Comparison of ENCODE assay signal across 14 mouse cellular contexts in the genomic region with DNA sequence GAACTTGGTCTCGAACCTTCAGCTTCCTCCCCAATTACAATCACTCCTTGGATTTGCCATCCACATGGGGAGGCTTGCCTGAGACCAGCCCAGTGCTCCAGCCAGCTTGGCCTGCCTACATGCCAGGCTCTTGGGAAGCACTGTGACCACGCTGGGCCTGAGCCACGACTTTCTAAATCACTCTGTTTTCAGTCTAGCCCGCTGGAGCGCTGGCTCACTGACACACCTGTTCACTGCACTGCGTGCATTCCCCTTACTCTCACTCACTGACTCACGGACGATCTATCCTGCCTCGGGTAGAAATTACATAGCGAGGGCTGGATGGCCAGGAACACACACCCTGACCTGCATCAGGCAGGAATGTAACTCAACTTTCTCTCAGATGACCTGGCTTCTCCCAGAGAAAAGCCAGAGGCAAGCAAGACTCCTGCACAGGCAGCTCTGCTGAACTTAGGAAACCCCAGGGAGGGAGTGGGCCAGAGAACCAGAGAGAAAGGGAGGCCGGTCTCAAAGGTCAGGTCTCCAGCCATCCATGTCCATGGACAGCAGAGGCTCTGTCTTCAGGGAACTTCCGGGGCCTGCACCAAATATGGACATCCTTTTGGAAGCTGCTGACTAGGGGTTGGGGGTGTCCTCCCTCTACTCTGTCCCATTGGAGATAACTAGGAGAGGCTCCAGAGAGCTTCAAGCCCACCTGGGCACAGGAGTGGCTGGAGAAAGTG.
DNase-seq lines count a peak whose midpoint lies in the region; ATAC-seq lines count a peak whose summit lies in the region.
"Had no signal": no experiment of that assay in that cellular context is flagged by ENCODE, and none has a peak within 500 bp of the region (broad histone marks: within the 10 kb centered on the region; RNA-seq: fewer than 3 reads in every experiment).

No protein-coding gene starts in this region.

- no peaks in the 10 kb centered on the region for H3K27me3 ChIP-seq in heart, embryonic 10.5 days (ENCODE audit: insufficient read depth, poor library complexity, severe bottlenecking)
- H3K27me3 ChIP-seq in kidney, embryonic 16.5 days (ENCODE audit: insufficient read depth, low read length): no peaks in the 10 kb centered on the region
- H3K27me3 ChIP-seq in hindbrain, embryonic 10.5 days (ENCODE audit: insufficient read depth, poor library complexity, severe bottlenecking): no peaks in the 10 kb centered on the region
- no peaks in the 10 kb centered on the region for H3K27me3 ChIP-seq in midbrain, embryonic 14.5 days (ENCODE audit: control insufficient read depth, insufficient read depth, low read length)
- H3K27me3 ChIP-seq: embryonic facial prominence, embryonic 15.5 days; heart, embryonic 15.5 days; intestine, embryonic 15.5 days had no signal

- no peak overlapping the region for H3K4me3 ChIP-seq in heart, embryonic 10.5 days
- H3K4me3 ChIP-seq in kidney, embryonic 16.5 days (ENCODE audit: low read length): no peak overlapping the region
- no peak overlapping the region for H3K4me3 ChIP-seq in hindbrain, embryonic 10.5 days
- H3K4me3 ChIP-seq in midbrain, embryonic 14.5 days (replicated peaks; ENCODE audit: low read depth, low read length): no peak overlapping the region
- H3K4me3 ChIP-seq: embryonic facial prominence, embryonic 15.5 days; heart, embryonic 15.5 days; intestine, embryonic 15.5 days had no signal

- no peak overlapping the region for H3K4me2 ChIP-seq in kidney, embryonic 16.5 days (replicated peaks; ENCODE audit: low read depth, low read length)
- no peak overlapping the region for H3K4me2 ChIP-seq in midbrain, embryonic 14.5 days (ENCODE audit: low read length)
- H3K4me2 ChIP-seq: embryonic facial prominence, embryonic 15.5 days; heart, embryonic 15.5 days; intestine, embryonic 15.5 days had no signal

- no peak for DNase-seq in heart, embryonic 10.5 days (ENCODE audit: low spot score)
- DNase-seq in heart, adult 18-20 months: no peak
- DNase-seq in thymus, postnatal 4 days: peak; percentile 5
- no peak for DNase-seq in thymus, adult 18-20 months
- no peak for DNase-seq in right cerebral cortex, adult 2 months (ENCODE audit: low spot score in 2 of 2)
- no peak for DNase-seq in hindbrain, embryonic 10.5 days (ENCODE audit: low spot score)
- DNase-seq in midbrain, embryonic 14.5 days: no peak
- DNase-seq: cerebellum, postnatal 10 days; right cerebral cortex, postnatal 14 days had no signal

- peak; percentile 80 for ATAC-seq in kidney, embryonic 16.5 days (ENCODE audit: low FRiP score, low TSS enrichment)
- no peak for ATAC-seq in midbrain, embryonic 14.5 days (ENCODE audit: low FRiP score, low TSS enrichment)
- ATAC-seq: intestine, embryonic 15.5 days; midbrain, embryonic 16.5 days had no signal

- H3K36me3 ChIP-seq in heart, embryonic 10.5 days: no peaks in the 10 kb centered on the region
- no peaks in the 10 kb centered on the region for H3K36me3 ChIP-seq in kidney, embryonic 16.5 days (ENCODE audit: insufficient read depth, low read length)
- no peaks in the 10 kb centered on the region for H3K36me3 ChIP-seq in hindbrain, embryonic 10.5 days
- H3K36me3 ChIP-seq in midbrain, embryonic 14.5 days (ENCODE audit: control insufficient read depth, insufficient read depth, low read length): no peaks in the 10 kb centered on the region
- H3K36me3 ChIP-seq: embryonic facial prominence, embryonic 15.5 days; heart, embryonic 15.5 days; intestine, embryonic 15.5 days had no signal

- peak overlapping the region; percentile 44 for H3K9ac ChIP-seq in kidney, embryonic 16.5 days (replicated peaks; ENCODE audit: low read length)
- H3K9ac ChIP-seq in midbrain, embryonic 14.5 days (replicated peaks; ENCODE audit: low read length): no peak overlapping the region
- H3K9ac ChIP-seq: embryonic facial prominence, embryonic 15.5 days; heart, embryonic 15.5 days; intestine, embryonic 15.5 days had no signal

- H3K4me1 ChIP-seq in heart, embryonic 10.5 days: peaks cover 52% of the 10 kb centered on the region
- peaks cover 44% of the 10 kb centered on the region for H3K4me1 ChIP-seq in kidney, embryonic 16.5 days (ENCODE audit: insufficient read depth, low read length)
- H3K4me1 ChIP-seq in hindbrain, embryonic 10.5 days (replicated peaks): peaks cover 37% of the 10 kb centered on the region
- peaks cover 9% of the 10 kb centered on the region for H3K4me1 ChIP-seq in midbrain, embryonic 14.5 days (ENCODE audit: control insufficient read depth, insufficient read depth, low read length)

- WGBS in heart, embryonic 10.5 days: 81% methylated on average over 12 of the region's 12 CpGs
- WGBS in kidney, embryonic 16.5 days: 41% methylated on average over 12 of the region's 12 CpGs
- WGBS in hindbrain, embryonic 10.5 days: 77% methylated on average over 12 of the region's 12 CpGs
- 76% methylated on average over 12 of the region's 12 CpGs for WGBS in midbrain, embryonic 14.5 days

- H3K9me3 ChIP-seq in heart, embryonic 10.5 days: no peaks in the 10 kb centered on the region
- no peaks in the 10 kb centered on the region for H3K9me3 ChIP-seq in kidney, embryonic 16.5 days (ENCODE audit: low read length)
- no peaks in the 10 kb centered on the region for H3K9me3 ChIP-seq in hindbrain, embryonic 10.5 days
- no peaks in the 10 kb centered on the region for H3K9me3 ChIP-seq in midbrain, embryonic 14.5 days (ENCODE audit: control insufficient read depth, low read length)
- H3K9me3 ChIP-seq: embryonic facial prominence, embryonic 15.5 days; heart, embryonic 15.5 days; intestine, embryonic 15.5 days had no signal

- H3K27ac ChIP-seq in heart, embryonic 10.5 days: peak overlapping the region; percentile 75
- H3K27ac ChIP-seq in kidney, embryonic 16.5 days (ENCODE audit: low read length): peak overlapping the region; percentile 87
- H3K27ac ChIP-seq in hindbrain, embryonic 10.5 days: no peak overlapping the region
- H3K27ac ChIP-seq in midbrain, embryonic 14.5 days (replicated peaks; ENCODE audit: low read depth, low read length): no peak overlapping the region
- H3K27ac ChIP-seq: embryonic facial prominence, embryonic 15.5 days; heart, embryonic 15.5 days; intestine, embryonic 15.5 days had no signal

Comparison
In these comparisons a context has a peak if more than half of its experiments do, and no peak if none do; other contexts are left out.
1. H3K27ac ChIP-seq: peak in heart, embryonic 10.5 days (single experiment) and kidney, embryonic 16.5 days (single experiment); none in hindbrain, embryonic 10.5 days (single experiment) and midbrain, embryonic 14.5 days (single experiment).